Mouse (Mus musculus) forebrain, embryonic 13.5 days (tissue): ENCODE measurements around the gene Olfr138. TPM values are rescaled to one million over a fixed set of nuclear protein-coding genes. Genes with fewer than 3 reads are reported as not detected.

Source experiments
- ATAC-seq: fragments of 200-750 bp; cut with Nextera tagmentation; 2 replicates; pipeline ENCODE4 v1.8.0; 2017
- H3K27ac ChIP-seq: fragments of 300-500 bp; sonication (generic); 2 replicates; pipeline ENCODE4 v1.5.1; 2015; ENCODE audit warnings: inconsistent platforms, mild to moderate bottlenecking, moderate library complexity
- H3K27me3 ChIP-seq: fragments of 300-500 bp; sonication (generic); 2 replicates; pipeline ENCODE4 v1.6.1; 2015; ENCODE audit warnings: mild to moderate bottlenecking, inconsistent platforms
- H3K36me3 ChIP-seq: fragments of 300-500 bp; sonication (generic); 2 replicates; pipeline ENCODE4 v1.6.1; 2015; ENCODE audit warnings: mild to moderate bottlenecking, inconsistent platforms; ENCODE audit not compliant: poor library complexity, severe bottlenecking
- H3K4me1 ChIP-seq: fragments of 300-500 bp; sonication (generic); 2 replicates; pipeline ENCODE4 v1.6.1; 2015; ENCODE audit warnings: inconsistent platforms
- H3K4me2 ChIP-seq: fragments of 300-500 bp; sonication (generic); 2 replicates; pipeline ENCODE4 v1.6.1; 2015; ENCODE audit warnings: inconsistent platforms, mild to moderate bottlenecking, moderate library complexity
- H3K4me3 ChIP-seq: fragments of 300-500 bp; sonication (generic); 2 replicates; pipeline ENCODE4 v1.5.1; 2015; ENCODE audit warnings: mild to moderate bottlenecking, inconsistent platforms
- H3K9ac ChIP-seq: fragments of 300-500 bp; sonication (generic); 2 replicates; pipeline ENCODE4 v1.6.1; 2015; ENCODE audit warnings: mild to moderate bottlenecking, inconsistent platforms
- H3K9me3 ChIP-seq: fragments of 300-500 bp; sonication (generic); replicated peaks from 2 replicates; pipeline ENCODE4 v1.6.1; 2016; ENCODE audit warnings: inconsistent platforms
- WGBS: fragments of 180-500 bp; shearing (Covaris S2); methylation state at CpG from one replicate; pipeline ENCODE4 v1.1.7; 2015; 5-methylcytosine and 5-hydroxymethylcytosine counted together
- polyA plus RNA-seq: library from polyadenylated mRNA; unstranded; fragments of >200 nt; fragmentation: Nextera tagmentation; extraction: Ambion mirVana; gene quantifications from 2 replicates; pipeline ENCODE4 v1.2.1, GENCODE M21; 2015

The Olfr138 gene
- polyA plus RNA-seq = not detected in 2 replicates

GRCm38 (mm10) chr17:38260735-38261134, at the start of gene Olfr138:
TSS of gene Olfr138 (plus strand) at chr17:38261035.
- Histone ChIP-seq H3K4me1 (no peaks in the 10 kb centered on the region), H3K36me3 (no peaks in the 10 kb centered on the region), H3K27ac (no peak within 1 kb of the TSS), H3K9ac (no peak within 1 kb of the TSS), H3K9me3 (0 out of 2 replicates have a peak, but pooled peaks cover 5% of the 10 kb centered on the region), H3K27me3 (no peaks in the 10 kb centered on the region), H3K4me2 (no peak within 1 kb of the TSS), H3K4me3 (no peak within 1 kb of the TSS)
- 75% methylated on average over 1 of the region's 1 CpGs for WGBS
- ATAC-seq = no peak

- Histone ChIP-seq H3K9me3 (peaks cover 8% of the 10 kb centered on the region; the same call in 1 of the 2 replicates), H3K27me3 (no peaks in the 10 kb centered on the region), H3K9ac (no peak within 1 kb of the TSS), H3K27ac (no peak within 1 kb of the TSS), H3K4me3 (no peak within 1 kb of the TSS), H3K4me2 (no peak within 1 kb of the TSS), H3K4me1 (no peaks in the 10 kb centered on the region), H3K36me3 (no peaks in the 10 kb centered on the region)
- no peak for ATAC-seq
These were observed 46.6 kb downstream of the Olfr138 start, which contains the start of gene Olfr137 for GRCm38 (mm10) chr17:38307470-38307869. TSS of gene Olfr137 (minus strand) at chr17:38307570.

Other genes starting within 250 kb of the Olfr138 start
- gene Olfr129, start 201.0 kb upstream of the Olfr138 start, polyA plus RNA-seq = not detected in 2 replicates
- not detected in 2 replicates for gene Olfr130, start 197.1 kb upstream of the Olfr138 start, polyA plus RNA-seq
- gene Olfr131, start 172.3 kb upstream of the Olfr138 start, polyA plus RNA-seq = not detected in 2 replicates
- gene Olfr132, start 126.5 kb upstream of the Olfr138 start, polyA plus RNA-seq = not detected in 2 replicates
- gene Olfr133, start 115.8 kb upstream of the Olfr138 start, polyA plus RNA-seq = not detected in 2 replicates
- not detected in 2 replicates for gene Olfr134, start 89.6 kb upstream of the Olfr138 start, polyA plus RNA-seq
- not detected in 2 replicates for gene Olfr135, start 56.7 kb upstream of the Olfr138 start, polyA plus RNA-seq
- gene Olfr137, start 46.5 kb downstream of the Olfr138 start, polyA plus RNA-seq = not detected in 2 replicates
- gene Olfr136, start 68.8 kb downstream of the Olfr138 start, polyA plus RNA-seq = not detected in 2 replicates
- not detected in 2 replicates for gene Esp36, start 159.2 kb downstream of the Olfr138 start, polyA plus RNA-seq